Mouse (Mus musculus) hindbrain, embryonic 14.5 days (tissue): Measurements from ENCODE around the gene Rxra. TPM values are rescaled to one million over a fixed set of nuclear protein-coding genes. Genes with fewer than 3 reads are reported as not detected.

Experiments
- ATAC-seq: fragments of 200-750 bp; cut with Nextera tagmentation; 2 replicates; pipeline ENCODE4 v1.8.0; 2017; ENCODE audit warnings: moderate number of reproducible peaks, mild to moderate bottlenecking, moderate TSS enrichment, moderate library complexity; ENCODE audit not compliant: low FRiP score
- DNase-seq: peaks from one replicate; pipeline ENCODE4 v3.0.0-alpha.2; 2015; ENCODE audit warnings: low spot score
- H3K27ac ChIP-seq: fragments of 300-500 bp; sonication (generic); 2 replicates; pipeline ENCODE4 v1.5.1; 2014; ENCODE audit warnings: mild to moderate bottlenecking, moderate library complexity
- H3K27me3 ChIP-seq: fragments of 300-500 bp; sonication (generic); 2 replicates; pipeline ENCODE4 v1.6.1; 2014; ENCODE audit warnings: mild to moderate bottlenecking, low read length, mixed read lengths; ENCODE audit not compliant: control insufficient read depth, insufficient read depth
- H3K36me3 ChIP-seq: fragments of 300-500 bp; sonication (generic); replicated peaks from 2 replicates; pipeline ENCODE4 v1.6.1; 2014; ENCODE audit not compliant: control insufficient read depth, insufficient read depth
- H3K4me1 ChIP-seq: fragments of 300-500 bp; sonication (generic); replicated peaks from 2 replicates; pipeline ENCODE4 v1.6.1; 2014; ENCODE audit warnings: antibody characterized with exemption, low read length, mixed read lengths; ENCODE audit not compliant: control insufficient read depth, insufficient read depth
- H3K4me2 ChIP-seq: fragments of 300-500 bp; sonication (generic); replicated peaks from 2 replicates; pipeline ENCODE4 v1.6.1; 2014; ENCODE audit warnings: mild to moderate bottlenecking, moderate library complexity
- H3K4me3 ChIP-seq: fragments of 300-500 bp; sonication (generic); replicated peaks from 2 replicates; pipeline ENCODE4 v1.5.1; 2014; ENCODE audit warnings: mild to moderate bottlenecking, low read length
- H3K9ac ChIP-seq: fragments of 300-500 bp; sonication (generic); 2 replicates; pipeline ENCODE4 v1.6.1; 2014
- H3K9me3 ChIP-seq: fragments of 300-500 bp; sonication (generic); 2 replicates; pipeline ENCODE4 v1.6.1; 2016; ENCODE audit warnings: low read length; ENCODE audit not compliant: control insufficient read depth
- WGBS: fragments of 180-500 bp; shearing (Covaris S2); extraction: QIAGEN DNeasy Blood & Tissue Kit; methylation state at CpG from one replicate; pipeline ENCODE4 v1.1.7; 2014; 5-methylcytosine and 5-hydroxymethylcytosine counted together
- polyA plus RNA-seq: library from polyadenylated mRNA; unstranded; fragments of >200 nt; fragmentation: Nextera tagmentation; extraction: Ambion mirVana; gene quantifications from 2 replicates; pipeline ENCODE4 v1.2.1, GENCODE M21; 2014

The Rxra gene
- polyA plus RNA-seq, 1 experiment from 2014 or later = 2.4 TPM

- 29% methylated on average over 7 of the region's 7 CpGs for WGBS
- H3K36me3 ChIP-seq = no peaks in the 10 kb centered on the region
- 0 out of 2 replicates have a peak, but pooled peaks cover 3% of the 10 kb centered on the region for H3K4me1 ChIP-seq
- no peaks in the 10 kb centered on the region for H3K9me3 ChIP-seq
- DNase-seq (peak; percentile 80), ATAC-seq (no peak)
- H3K9ac ChIP-seq = no peak overlapping the region
- no peak overlapping the region for H3K4me3 ChIP-seq
- no peaks in the 10 kb centered on the region for H3K27me3 ChIP-seq
- no peak overlapping the region for H3K4me2 ChIP-seq
- H3K27ac ChIP-seq = no peak overlapping the region
Observed at GRCm38 (mm10) chr2:27771936-27772335, 95.7 kb downstream of the Rxra start.

GRCm38 (mm10) chr2:27772841-27773388 lies 96.7 kb downstream of the Rxra start:
- Histone ChIP-seq H3K9me3 (no peaks in the 10 kb centered on the region), H3K4me1 (0 out of 2 replicates have a peak, but pooled peaks cover 3% of the 10 kb centered on the region), H3K9ac (no peak overlapping the region), H3K27me3 (no peaks in the 10 kb centered on the region), H3K4me3 (no peak overlapping the region), H3K36me3 (no peaks in the 10 kb centered on the region), H3K27ac (no peak overlapping the region), H3K4me2 (no peak overlapping the region)
- DNase-seq (no peak), ATAC-seq (0 out of 2 replicates have a peak, but pooled peaks have one; percentile 9)
- 60% methylated on average over 7 of the region's 7 CpGs for WGBS

GRCm38 (mm10) chr2:27773980-27774730 lies 97.9 kb downstream of the Rxra start:
- 75% methylated on average over 24 of the region's 24 CpGs for WGBS
- H3K4me2 ChIP-seq = no peak overlapping the region
- H3K36me3 ChIP-seq = no peaks in the 10 kb centered on the region
- 0 out of 2 replicates have a peak, but pooled peaks cover 3% of the 10 kb centered on the region for H3K4me1 ChIP-seq
- no peak for ATAC-seq
- H3K9ac ChIP-seq = no peak overlapping the region
- no peaks in the 10 kb centered on the region for H3K9me3 ChIP-seq
- no peak for DNase-seq
- H3K27ac ChIP-seq = no peak overlapping the region; the same call in 1 of the 2 replicates
- H3K27me3 ChIP-seq = no peaks in the 10 kb centered on the region
- H3K4me3 ChIP-seq = no peak overlapping the region

- Histone ChIP-seq H3K4me2 (no peak overlapping the region), H3K36me3 (no peaks in the 10 kb centered on the region), H3K27ac (no peak overlapping the region), H3K4me1 (0 out of 2 replicates have a peak, but pooled peaks cover 3% of the 10 kb centered on the region), H3K27me3 (no peaks in the 10 kb centered on the region), H3K9ac (no peak overlapping the region), H3K9me3 (no peaks in the 10 kb centered on the region), H3K4me3 (no peak overlapping the region)
- no peak for ATAC-seq
- DNase-seq = no peak
- WGBS = 93% methylated on average over 10 of the region's 10 CpGs
Observed at GRCm38 (mm10) chr2:27775006-27775405, 98.8 kb downstream of the Rxra start.

- H3K4me2 ChIP-seq = no peak overlapping the region
- no peak overlapping the region for H3K27ac ChIP-seq
- no peak for DNase-seq
- H3K36me3 ChIP-seq = no peaks in the 10 kb centered on the region
- 55% methylated on average over 5 of the region's 5 CpGs for WGBS
- H3K9ac ChIP-seq = no peak overlapping the region
- no peaks in the 10 kb centered on the region for H3K9me3 ChIP-seq
- H3K27me3 ChIP-seq = no peaks in the 10 kb centered on the region
- ATAC-seq = no peak
- H3K4me3 ChIP-seq = no peak overlapping the region
- no peaks in the 10 kb centered on the region for H3K4me1 ChIP-seq
Observed at GRCm38 (mm10) chr2:27775625-27776024, 99.4 kb downstream of the Rxra start.

- H3K36me3 ChIP-seq = no peaks in the 10 kb centered on the region
- 77% methylated on average over 2 of the region's 2 CpGs for WGBS
- H3K4me2 ChIP-seq = no peak overlapping the region
- H3K9me3 ChIP-seq = no peaks in the 10 kb centered on the region
- DNase-seq (no peak), ATAC-seq (no peak)
- H3K27me3 ChIP-seq = no peaks in the 10 kb centered on the region
- H3K4me1 ChIP-seq = no peaks in the 10 kb centered on the region
- no peak overlapping the region for H3K9ac ChIP-seq
- no peak overlapping the region for H3K27ac ChIP-seq
- H3K4me3 ChIP-seq = no peak overlapping the region
Observed at GRCm38 (mm10) chr2:27777756-27778155, 101.5 kb downstream of the Rxra start.

- Histone ChIP-seq H3K9me3 (no peaks in the 10 kb centered on the region), H3K4me2 (no peak overlapping the region), H3K27ac (no peak overlapping the region), H3K36me3 (no peaks in the 10 kb centered on the region), H3K4me3 (no peak overlapping the region), H3K27me3 (no peaks in the 10 kb centered on the region), H3K9ac (no peak overlapping the region), H3K4me1 (no peaks in the 10 kb centered on the region)
- ATAC-seq (no peak), DNase-seq (no peak)
- WGBS = 85% methylated on average over 6 of the region's 6 CpGs
Observed at GRCm38 (mm10) chr2:27778289-27778688, 102.0 kb downstream of the Rxra start.

GRCm38 (mm10) chr2:27779291-27779866 lies 103.1 kb downstream of the Rxra start:
- DNase-seq = no peak
- Histone ChIP-seq H3K36me3 (no peaks in the 10 kb centered on the region), H3K9me3 (no peaks in the 10 kb centered on the region), H3K4me3 (no peak overlapping the region), H3K4me1 (no peaks in the 10 kb centered on the region), H3K27ac (no peak overlapping the region), H3K27me3 (no peaks in the 10 kb centered on the region), H3K4me2 (no peak overlapping the region), H3K9ac (no peak overlapping the region)
- no peak for ATAC-seq
- WGBS = 86% methylated on average over 9 of the region's 9 CpGs

- no peak for DNase-seq
- Histone ChIP-seq H3K9ac (no peak overlapping the region), H3K9me3 (no peaks in the 10 kb centered on the region)
Observed at GRCm38 (mm10) chr2:27780162-27780561, 103.9 kb downstream of the Rxra start.

More at GRCm38 (mm10) chr2:27780162-27780561, 103.9 kb downstream of the Rxra start:
- Histone ChIP-seq H3K27me3 (no peaks in the 10 kb centered on the region), H3K4me3 (no peak overlapping the region), H3K4me1 (no peaks in the 10 kb centered on the region), H3K27ac (no peak overlapping the region), H3K4me2 (no peak overlapping the region), H3K36me3 (no peaks in the 10 kb centered on the region)
- no peak for ATAC-seq
- 88% methylated on average over 7 of the region's 7 CpGs for WGBS
